Mouse (Mus musculus): ENCODE data around the gene Prrt1.
A peak's percentile ranks its signal among the peaks of the same experiment; 100 is the strongest.

Gene Prrt1

DNA sequence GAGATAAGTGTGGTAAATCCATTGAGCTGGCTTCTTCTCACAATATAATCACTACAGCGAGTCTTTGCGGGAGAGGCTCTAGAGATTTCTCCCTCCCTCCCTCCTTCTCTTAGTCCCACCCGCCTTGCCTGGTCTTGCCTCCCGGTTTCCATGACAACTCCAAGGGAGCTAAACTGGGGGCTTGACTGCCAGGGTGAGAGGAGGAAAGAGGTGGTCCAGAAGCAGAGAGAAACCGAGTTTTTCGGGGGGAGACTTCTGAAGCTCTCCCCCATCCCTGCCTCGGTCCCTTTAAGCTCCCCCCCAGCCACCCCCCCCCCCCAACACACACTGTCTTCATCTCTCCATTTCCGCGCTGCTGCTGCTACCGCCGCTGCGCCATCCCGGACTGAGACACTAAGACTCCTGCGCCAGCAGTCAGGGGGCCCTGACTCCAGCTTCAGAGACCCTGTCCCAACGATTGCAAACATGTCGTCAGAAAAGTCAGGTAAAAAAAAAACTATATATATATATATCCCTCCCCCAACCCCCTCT lies at the start of gene Prrt1:
Gene Prrt1, plus strand, starts transcription at position 313 of the 531 bp plus-strand sequence.
- peak; percentile 78 for DNase-seq

DNA sequence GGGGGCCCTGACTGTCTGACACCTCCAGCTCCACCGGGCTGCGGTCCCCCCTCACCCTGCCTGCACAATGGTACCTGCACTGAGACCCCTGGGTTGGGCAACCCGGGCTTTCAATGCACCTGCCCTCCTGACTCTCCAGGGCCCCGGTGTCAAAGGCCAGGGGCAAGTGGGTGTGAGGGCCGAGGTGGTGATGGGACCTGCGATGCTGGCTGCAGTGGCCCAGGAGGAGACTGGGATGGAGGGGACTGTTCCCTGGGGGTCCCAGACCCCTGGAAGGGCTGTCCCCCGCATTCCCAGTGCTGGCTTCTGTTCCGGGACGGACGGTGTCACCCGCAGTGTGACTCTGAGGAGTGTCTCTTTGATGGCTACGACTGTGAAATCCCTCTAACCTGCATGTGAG lies 46.8 kb upstream of the Prrt1 start:
- no peak for DNase-seq

DNA sequence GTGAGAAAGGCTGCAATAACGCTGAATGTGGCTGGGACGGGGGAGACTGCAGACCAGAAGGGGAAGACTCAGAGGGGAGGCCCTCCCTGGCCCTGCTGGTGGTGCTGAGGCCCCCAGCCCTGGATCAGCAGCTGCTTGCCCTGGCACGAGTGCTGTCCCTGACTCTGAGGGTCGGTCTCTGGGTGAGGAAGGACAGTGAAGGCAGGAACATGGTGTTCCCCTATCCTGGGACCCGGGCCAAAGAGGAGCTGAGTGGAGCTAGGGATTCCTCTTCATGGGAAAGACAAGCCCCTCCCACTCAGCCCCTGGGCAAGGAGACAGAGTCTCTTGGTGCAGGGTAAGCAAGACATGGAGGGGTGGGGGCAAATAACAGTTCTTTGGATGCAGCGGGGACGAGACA lies 45.9 kb upstream of the Prrt1 start:
- no peak for DNase-seq

DNA sequence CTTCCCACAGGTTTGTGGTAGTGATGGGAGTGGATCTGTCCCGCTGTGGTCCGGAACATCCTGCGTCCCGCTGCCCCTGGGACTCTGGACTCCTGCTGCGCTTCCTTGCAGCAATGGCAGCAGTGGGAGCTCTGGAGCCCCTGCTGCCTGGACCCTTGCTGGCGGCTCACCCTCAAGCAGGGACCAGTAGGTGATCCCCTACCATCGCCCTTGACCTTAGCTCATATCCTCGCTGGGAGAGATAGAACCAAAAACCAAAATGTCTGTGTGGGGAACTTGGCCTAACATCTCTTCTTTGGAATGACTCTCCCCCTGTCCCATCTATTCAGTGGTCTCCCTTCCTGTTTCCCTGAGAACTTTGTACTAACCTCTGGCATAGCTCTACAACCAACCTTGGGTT lies 45.5 kb upstream of the Prrt1 start:
- DNase-seq = no peak

DNA sequence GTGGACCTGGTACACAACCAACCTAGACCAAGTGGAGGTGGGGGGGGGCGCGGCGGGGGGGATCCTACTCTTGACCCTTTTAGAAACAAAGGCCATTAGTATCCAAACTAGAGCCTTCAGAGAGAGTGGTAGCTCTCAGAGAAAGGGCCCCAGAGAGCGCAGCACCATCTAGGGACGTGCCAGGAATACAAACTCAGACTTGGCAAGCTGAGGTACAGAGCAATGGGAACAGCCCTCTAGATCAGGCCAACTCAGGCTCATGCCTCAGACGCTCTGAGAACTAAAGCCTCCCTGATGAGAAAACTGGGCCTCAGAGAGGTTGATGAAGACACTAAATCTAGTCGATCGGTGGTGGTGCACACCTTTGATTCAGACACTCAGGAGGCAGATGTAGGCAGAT lies 44.2 kb upstream of the Prrt1 start:
- no peak for DNase-seq

DNA sequence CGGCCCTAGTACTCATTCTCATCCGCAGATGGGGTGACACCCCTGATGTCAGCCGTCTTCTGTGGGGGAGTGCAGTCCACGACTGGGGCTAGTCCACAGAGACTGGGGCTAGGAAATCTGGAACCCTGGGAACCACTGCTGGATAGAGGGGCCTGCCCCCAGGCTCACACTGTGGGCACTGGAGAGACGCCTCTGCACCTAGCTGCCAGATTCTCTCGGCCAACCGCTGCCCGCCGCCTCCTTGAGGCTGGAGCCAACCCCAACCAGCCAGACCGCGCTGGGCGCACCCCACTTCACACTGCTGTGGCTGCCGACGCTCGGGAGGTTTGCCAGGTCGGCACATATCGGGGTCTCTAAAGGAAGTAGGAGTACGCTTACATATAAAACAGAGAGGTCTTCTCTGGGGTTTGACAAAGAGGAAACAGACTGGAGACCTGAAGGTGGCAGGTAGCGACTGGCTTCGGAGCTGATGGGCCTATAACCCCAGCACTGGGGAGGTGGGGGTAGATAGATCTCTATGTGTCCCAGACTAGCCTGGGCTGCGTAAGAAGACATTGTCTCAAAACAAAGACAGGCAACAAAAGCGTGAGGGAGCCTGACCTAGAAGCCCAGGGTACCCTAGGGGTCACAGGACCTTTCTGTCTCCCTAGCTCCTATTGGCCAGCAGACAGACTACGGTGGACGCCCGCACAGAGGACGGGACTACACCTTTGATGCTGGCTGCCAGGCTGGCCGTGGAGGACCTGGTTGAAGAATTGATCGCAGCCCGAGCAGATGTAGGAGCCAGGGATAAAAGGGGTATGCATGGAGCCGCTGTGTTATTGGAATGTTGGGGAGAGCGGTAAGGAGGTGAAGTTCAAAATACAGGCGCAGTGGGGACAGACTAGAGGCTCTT lies 43.2 kb upstream of the Prrt1 start:
- no peak for DNase-seq

DNA sequence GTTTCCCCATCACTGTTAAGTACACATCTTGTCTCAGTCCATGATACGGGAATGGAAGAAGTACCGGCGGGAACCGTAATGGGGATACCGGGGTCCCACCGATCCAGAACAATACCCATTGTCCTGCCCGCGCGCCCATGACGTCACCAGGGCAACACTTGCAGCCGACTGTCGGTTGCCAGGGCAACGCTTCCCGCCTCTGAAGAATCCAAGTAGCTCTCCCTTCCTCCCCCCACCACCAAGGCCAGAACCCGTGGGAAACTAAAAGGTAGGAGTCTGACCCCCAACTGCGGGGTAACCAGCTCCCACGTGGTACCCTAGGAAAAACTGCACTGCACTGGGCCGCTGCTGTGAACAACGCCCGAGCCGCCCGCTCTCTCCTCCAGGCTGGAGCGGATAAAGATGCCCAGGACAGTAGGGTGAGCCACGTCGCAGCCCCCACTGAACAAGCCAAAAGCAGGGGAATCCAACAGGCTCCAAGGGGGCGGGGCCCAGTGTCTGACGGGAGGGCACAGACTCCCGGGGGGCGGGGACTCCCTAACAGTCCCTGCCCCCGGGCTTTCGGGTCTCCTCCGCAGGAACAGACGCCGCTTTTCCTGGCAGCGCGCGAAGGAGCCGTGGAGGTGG lies 42.4 kb upstream of the Prrt1 start:
- peak; percentile 91 for DNase-seq

DNA sequence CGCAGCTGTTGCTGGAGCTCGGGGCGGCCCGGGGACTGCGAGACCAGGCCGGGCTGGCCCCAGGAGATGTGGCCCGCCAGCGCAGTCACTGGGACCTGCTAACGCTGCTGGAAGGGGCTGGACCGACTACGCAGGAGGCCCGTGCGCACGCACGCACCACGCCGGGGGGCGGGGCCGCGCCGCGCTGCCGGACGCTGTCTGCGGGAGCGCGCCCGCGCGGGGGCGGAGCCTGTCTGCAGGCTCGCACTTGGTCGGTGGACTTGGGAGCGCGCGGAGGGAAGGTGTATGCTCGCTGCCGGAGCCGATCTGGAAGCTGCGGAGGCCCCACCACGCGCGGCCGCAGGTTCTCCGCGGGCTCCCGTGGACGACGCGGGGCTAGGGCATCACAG lies 41.9 kb upstream of the Prrt1 start:
- DNase-seq = peak; percentile 99

DNA sequence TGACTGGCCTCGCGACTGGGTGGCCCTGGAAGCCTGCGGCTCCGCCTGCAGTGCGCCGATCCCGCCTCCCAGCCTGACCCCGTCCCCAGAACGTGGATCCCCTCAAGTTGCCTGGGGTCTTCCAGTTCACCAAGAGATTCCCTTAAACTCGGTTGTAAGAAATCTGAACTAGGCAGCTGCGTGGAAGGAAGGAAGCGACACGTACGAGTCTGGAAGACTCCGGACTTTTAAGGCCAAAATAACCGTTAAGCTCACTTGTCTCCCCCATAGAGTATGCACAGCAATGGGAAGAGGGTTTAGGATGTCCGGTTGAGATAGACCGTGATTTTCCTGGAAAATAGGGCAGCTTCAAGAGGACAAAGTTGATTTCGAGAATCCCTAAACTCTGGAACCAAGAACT lies 41.5 kb upstream of the Prrt1 start:
- no peak for DNase-seq

DNA sequence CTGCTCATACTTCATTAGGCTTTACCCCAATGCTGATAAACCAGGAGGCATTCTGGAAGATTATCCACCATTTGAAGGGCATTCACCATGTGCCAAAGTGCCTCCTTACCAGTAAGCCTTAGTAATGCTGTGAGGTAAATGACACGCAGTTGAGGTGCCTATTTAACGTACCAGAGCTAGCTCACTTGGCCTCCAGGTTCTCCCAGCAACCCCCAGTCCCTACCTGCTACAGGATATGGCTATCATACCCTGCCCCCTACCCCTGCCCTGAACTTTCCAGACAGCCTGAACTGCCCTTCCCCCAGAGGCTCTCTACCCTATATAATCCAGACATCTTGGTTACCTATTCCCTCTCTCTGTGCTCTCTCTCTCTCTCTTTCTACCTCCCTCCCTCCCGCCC lies 40.6 kb upstream of the Prrt1 start:
- DNase-seq = no peak

DNA sequence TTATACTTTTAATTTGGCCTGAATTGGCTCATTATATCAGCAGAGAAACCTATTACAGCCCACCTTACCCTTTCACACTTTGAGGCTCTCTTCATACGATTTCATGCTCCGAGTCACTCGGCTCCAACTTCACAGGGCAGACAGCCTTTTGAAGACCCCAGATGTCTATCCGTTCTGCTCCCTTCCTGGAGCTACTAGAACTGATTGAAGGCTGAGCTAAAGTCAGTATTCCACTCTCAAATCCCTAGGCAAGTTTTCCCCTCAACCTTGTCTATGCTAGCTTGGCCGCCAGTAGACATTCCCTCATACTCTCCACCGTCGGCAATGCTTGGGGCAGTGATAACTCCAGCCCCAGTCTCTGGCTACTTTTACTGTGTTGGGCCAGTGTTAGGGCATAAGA lies 40.1 kb upstream of the Prrt1 start:
- DNase-seq = no peak

DNA sequence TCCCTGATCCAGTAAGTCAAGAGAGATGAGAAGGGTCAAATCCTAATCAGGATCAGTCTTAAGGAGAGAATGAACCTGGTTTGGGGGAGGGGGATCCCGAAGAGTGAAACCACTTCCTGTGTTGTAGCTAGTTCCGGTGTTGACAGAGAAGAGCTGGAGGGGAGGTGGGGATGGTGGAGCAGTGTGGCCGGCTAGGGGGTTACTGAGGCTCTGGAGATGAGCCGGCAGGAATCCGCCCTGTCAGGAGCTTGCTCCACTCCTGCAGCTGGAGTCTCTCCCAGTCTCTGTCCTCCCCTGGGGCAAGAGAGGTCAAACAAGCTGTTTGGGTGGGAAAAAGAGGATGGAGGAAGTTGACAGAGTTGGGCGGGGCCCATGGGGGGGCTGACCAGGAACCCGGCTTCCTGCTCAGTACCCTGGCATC lies 39.6 kb upstream of the Prrt1 start, which contains the start of gene Gpsm3:
Gene Gpsm3, plus strand, starts transcription at position 126 of the 421 bp plus-strand sequence.
- DNase-seq = no peak

DNA sequence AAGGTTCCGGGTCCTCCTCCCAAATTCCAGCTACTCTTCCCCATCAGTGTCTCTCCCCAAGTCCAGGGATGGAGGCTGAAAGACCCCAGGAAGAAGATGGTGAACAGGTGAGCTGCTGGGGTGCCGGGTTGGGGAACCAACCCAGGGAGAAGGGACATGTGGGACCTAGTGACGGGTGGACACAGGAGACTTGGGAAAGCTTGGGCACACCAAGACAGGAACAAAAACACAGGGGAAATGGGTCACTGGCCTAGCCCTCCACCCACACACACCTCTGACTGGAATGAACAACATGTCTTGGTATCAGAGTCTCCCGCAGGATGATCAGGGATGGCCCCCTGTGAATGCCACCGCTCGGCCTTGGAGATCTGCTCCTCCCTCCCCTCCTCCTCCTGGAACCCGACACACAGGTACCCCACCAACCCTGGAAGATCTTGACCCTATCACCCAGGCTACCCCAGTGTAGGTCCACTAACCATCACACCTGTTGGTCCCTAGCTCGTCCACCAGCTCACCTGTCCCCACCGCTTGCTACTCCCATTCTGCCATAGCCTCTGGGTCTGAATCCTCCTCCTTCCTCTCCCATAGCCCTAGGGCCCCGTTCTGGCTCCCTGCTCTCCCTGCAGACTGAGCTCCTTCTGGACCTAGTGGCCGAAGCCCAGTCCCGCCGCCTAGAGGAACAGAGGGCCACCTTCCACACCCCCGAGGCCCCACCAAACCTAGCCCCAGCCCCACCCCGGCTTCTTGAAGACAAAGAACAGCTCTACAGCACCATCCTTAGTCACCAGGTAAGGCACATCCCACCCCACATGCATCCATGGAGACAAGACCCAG lies 39.0 kb upstream of the Prrt1 start:
- no peak for DNase-seq

DNA sequence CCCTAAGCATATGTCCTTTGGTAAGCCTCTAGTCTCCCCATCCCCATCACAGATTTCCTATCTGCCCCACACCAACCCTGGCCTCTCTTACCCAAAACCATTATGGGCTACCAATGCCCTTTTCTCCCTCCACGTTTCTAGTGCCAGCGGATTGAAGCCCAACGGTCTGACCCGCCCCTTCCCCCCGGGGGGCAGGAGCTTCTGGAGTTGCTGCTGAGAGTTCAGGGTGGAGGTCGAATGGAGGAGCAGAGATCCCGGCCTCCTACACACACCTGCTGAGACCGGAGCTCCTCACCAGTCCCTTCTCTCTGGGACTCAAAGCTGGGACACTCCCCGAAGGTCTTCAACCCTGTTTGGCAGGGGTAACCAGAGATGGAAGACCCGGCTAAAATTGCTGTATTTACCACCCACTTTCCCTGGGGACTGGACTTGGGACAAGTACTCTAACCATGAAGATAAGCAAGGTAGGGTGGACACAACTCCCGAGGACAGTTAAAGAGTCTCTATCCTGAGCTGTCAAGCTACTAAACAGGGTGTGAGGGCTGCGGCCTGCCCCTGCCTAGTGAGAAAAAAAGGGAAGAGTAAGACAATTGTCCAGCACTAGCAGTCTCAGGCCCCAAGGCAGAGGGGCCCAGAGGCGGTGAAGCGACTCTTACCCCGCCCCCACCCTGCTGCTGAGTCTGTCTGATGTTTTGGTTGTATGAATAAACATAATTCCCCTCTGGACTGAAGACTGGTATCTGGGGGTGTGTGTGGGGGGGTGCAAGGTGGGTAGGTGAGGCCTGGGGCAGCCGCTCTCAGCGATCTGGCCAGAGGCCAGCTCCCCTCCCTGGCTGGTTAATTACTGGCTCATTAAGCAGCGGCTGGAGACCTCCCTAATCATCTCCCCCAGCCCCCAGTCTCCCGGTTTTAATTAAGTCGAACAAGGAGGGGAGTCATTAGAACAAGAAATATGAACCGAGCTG lies 38.0 kb upstream of the Prrt1 start, which contains the start of gene Pbx2:
Gene Pbx2, plus strand, starts transcription at position 238 of the 965 bp plus-strand sequence.
- DNase-seq = no peak

DNA sequence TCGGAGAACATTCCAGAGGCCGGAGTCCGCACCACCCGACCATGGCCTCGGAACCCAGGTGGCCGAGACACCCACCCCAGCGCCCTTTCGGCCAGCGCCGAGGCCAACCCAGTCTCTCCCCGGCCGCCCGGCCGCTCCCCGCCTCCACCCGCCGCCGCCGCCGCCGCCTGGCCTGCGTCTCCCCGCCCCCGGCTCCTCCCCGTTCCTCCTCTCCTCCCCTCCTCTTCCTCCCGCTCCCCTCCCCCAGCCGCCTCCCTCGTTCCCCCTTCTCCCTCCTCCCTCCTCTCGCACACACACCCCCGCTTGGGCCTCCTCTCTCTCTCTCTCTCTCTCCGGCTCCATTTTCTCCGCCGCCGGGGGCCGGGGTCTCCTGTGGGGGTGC lies 37.3 kb upstream of the Prrt1 start:
- peak; percentile 87 for DNase-seq

DNA sequence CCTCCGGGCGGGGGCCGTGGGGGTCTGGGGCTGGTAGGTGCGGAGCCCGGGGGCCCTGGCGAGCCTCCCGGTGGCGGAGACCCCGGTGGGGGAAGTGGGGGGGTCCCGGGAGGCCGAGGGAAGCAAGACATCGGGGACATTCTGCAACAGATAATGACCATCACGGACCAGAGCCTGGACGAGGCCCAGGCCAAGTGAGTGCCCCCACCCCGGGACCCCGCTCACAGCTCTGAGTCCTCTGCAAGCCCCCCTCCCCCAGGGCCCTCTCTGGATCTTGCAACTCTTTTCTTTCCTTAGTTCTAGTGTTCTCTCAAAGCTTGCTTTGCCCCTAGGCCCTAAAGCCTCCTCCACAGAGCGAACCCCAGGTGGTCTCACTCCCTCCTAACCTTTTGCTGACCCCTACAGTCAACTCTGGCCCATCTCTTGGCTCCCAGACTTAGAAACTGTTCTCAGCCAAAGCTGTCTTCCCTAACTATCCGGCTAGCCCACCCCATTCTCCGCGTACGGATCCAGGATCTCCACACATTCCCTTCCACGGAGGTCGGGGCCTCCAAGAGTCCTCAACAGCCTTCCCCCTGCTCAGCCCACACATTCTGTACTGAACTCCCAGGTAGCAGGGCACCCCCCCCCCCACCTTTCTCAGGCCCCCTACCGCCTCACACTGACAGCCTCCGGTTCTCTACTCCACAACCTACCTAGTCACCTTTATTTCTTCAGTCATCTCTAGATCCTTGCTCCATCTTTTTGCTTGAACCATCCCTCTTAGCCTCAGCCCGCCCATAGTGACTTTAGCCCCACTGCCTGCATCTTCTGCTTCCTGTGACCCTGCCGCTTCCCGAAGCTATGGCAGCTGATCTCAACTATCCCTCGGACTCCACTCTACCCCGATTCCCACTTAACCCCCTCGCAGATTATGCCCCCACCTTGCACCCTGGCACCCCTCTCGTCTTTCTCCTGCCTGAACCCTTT lies 36.5 kb upstream of the Prrt1 start:
- no peak for DNase-seq

DNA sequence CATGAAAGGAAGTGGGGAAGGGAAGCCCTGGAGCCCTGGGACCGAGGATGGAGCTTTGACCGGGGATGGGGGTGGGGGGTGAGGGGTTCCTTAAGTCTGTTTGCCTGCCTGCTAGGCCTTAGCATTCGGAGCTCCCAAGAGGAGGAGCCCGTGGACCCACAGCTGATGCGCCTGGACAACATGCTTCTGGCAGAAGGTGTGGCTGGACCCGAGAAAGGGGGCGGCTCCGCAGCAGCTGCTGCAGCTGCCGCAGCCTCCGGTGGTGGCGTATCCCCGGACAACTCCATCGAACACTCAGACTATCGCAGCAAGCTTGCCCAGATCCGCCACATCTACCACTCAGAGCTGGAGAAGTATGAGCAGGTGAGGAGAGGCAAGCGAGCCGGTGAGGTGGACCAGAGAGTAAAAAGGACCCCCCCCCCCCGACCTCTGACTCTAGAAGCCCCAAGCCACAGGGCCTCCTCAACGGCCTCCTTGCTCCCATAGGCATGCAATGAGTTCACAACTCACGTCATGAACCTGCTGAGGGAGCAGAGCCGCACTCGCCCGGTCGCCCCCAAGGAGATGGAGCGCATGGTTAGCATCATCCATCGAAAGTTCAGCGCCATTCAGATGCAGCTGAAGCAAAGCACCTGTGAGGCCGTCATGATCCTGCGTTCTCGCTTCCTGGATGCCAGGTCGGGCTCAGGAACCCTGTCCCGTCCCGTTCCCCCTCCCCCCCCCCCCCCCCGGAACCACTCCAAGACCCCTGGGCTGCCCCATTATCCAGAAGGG lies 35.4 kb upstream of the Prrt1 start:
- DNase-seq = no peak

DNA sequence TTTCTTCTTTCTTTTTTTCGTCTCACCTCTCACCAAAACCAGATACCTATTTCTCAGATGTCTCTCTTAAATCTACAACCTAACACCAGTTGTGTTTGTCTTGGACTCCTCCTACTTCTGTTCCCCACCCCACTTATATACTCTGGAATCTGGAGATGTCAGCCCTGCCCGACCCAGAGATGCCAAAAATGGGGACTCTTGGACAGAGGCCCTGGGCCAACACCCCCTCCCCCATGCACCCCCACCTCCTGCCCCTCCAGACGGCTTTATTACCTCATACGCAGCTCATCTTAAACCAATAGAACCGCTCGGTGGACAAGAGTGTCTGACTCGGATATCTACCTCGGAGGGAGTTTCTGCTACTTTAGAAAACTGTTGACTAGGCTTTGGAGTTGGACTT lies 33.2 kb upstream of the Prrt1 start:
- no peak for DNase-seq

DNA sequence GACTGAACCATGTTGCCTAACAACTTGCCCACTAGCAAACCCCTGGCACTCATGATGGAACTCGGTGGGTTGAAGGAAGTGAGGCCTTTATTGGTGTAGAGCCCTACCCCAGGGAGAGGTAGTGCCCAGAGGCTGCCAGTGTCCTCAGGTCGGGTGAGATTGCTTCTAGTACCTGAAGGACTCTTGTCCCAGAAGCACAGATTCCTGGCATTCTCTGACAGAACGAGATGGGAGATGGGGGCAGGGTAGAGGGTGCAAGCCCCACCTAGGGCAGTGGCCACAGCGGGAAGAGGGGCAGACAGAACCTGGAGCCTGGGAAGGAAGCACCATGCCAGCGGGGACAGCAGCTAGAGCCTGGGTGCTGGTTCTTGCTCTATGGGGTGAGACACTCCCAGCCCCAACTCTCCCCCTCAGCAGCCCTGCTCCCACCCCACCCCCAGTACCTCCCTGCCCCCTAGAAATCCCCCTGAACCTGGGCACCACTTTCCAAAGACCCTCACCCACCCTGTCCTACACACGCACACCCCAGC lies 31.7 kb upstream of the Prrt1 start, which contains the start of gene Ager:
Gene Ager, plus strand, starts transcription at position 297 of the 530 bp plus-strand sequence.
- DNase-seq = no peak
